Mouse (Mus musculus) cerebral cortex, adult 2 months (tissue): ENCODE data around the gene Gid8.

ENCODE experiments used
- WGBS: fragments of 180-500 bp; shearing (Covaris S2); methylation state at CpG from one replicate; pipeline ENCODE4 v1.1.7; 2018; 5-methylcytosine and 5-hydroxymethylcytosine counted together

Gene Gid8

DNA sequence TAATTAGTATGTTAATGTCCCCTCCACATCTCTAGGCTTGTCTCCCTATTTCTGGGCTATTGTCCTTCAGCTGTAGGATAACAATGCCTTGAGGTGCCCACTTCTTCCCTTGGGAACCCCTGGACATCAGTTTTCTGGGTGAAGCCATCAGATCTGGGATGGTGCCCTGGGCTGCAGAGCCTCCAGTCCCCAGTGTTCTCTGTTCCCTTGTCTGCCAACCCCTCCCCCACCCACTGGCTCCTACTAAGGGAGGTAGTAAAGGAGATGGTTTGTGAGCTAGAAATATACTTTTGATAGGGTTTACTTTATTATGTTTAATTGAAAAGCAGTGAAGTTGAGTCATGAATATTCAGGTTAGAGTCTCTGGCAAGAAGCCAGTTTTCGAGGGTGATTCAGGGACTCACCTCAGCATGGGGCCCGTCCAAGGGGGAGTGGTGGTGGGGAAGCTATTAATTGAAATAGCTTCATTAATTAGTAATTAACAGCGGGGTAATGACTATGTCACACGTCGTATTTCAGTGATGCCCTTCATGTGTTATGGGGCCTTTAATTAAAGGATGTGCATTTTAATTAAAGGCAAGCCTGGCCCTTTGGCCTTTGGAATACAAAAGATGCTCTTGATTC is 36.8 kb downstream of the Gid8 start:
- WGBS, result 25% methylated on average over 5 of the region's 5 CpGs

DNA sequence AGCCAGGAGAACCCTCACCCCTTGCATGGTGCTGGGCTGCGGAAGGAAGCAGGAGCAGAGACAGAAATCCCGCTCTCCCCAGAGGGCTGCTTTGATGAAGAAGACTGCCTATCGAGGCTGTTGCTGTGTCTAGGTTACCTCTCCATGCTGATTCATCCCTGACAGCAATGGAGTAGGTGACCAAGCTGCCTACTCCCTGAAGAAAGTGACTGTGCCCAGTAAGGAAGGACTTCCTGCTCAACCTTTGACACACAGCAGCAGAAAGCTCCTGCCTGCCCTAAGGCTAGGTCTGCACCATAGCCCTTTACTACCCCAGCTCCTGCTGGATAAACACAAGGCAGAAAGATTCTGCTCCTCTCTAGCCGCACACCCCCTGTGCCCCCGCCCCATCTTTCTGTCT is 39.0 kb downstream of the Gid8 start:
- 52% methylated on average over 5 of the region's 5 CpGs for WGBS

DNA sequence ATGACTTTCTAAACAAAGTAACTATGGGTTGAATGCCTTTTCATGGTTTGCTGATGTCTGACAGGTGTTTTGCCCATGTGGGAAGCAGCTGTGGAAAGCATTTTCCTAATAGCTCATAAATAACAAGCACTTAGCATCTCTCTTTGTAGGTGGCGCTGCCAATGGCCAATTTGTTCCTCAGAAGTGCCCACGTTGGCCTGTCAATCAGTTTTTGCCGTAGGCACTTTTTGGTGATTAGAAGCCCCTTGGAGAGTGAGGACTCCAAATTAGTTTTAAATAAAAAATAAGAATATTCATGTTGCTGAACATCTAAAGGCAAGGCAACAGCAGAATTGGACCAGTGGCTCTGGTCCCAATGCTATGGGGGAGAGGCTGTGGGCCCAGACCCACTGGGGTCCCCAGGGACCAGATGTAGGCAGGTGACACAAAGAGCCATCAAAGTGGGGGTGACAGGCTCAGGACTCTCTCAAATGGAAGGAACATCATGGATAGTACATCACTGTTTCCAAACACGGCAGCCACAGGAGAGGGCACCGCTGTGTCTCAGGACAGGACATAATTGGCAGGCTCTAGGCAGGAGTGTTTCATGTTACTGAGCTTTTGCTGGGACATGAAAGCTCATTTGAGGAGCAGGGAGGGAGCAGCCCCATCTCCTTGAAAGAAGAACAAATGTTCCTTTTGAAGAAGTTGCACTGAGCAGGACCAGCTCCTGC is 45.2 kb downstream of the Gid8 start:
- WGBS, result 76% methylated on average over 5 of the region's 5 CpGs

DNA sequence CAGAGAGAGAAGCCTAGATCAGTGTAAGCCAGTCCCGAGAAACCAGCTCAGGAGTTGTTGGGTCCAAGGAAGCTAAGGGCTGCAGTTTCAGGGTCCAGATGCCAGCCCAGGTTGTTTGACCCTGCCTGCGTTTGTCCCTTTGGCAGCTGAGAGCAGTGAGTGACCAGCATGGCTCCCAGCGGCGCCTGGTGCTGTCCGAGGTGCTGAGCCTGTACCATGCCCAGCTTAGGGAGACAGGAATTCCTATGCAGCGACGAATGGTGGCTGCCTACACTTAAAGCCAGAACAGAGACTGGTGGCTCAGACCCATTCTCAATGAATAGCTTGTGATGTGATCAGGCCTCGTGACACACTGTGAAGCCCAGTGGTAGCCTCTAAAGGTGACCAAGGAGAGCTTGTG is 46.0 kb downstream of the Gid8 start:
- 47% methylated on average over 8 of the region's 8 CpGs for WGBS

DNA sequence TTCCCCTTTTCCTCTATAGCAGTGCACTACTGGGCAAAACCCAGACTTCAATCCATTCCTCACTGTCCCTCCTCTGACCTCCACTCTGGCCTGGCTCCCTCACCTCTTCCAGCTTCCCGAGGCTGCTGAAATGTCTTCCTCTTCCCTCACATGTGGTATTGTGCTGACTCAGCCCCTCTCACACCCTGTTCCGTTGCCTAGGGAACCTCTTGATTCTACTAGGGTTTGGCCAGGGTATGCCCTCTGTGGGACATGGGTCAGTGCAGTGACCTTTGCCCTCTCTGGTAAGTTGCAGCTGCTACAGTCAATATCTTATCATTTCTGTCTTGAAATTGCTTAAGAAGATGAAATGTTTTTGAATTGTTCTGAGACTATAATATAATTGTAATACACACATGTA is 46.9 kb downstream of the Gid8 start:
- WGBS, result 41% methylated on average over 2 of the region's 2 CpGs

DNA sequence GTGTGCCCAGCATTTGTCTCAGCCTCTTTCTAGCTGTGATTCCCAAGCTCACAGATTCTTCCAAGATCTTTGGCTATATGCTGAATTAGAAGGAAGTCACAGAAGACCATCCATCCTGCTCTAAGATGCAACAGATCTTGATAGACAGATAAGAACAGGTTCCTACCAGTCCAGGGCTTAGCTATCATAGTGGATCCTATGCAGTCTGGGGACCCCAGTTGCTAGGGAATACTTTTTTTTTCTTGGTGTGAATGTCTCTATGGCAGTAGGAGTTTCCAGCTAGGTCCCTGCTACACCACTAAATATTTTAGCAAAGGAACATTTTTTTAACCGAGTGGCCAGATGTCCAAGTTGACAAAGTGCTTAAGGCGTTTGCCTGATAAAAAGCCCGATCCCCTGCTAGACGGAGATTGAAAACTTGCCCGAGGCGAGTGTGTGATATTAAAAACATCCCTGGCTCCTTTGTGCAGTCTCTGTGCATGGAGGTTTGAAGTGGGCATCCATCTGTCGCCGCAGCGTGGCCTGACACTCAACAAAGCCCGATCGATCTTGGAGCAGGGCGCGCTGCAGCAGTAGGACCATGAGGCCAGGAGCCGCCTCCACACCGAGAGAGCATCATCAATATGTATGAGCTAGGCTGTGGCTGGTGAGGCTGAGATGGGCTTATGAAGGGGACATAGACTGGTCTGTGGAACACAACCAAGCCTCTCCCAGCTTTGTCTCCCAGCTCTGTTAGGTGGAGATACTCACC is 48.8 kb downstream of the Gid8 start:
- 34% methylated on average over 15 of the region's 15 CpGs for WGBS

DNA sequence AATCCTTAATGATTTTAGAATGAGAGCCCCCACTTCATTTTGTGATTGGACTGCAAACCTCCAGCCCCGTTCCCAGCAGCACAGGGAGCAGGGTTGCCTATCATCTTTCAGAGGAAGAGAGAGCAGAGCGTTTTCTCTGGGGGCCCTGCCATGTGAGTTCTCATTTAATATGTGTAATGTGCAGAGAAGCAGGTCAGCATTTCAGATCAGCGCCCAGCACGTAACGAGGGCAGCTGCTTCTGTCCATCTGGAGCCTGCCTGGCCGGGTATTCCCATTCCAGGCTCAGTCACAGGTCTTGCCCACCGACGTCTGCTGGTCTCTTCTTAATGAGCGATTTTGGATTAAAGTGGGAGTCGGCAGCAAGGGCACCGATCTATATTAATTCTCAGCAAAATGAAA is 55.1 kb downstream of the Gid8 start:
- 70% methylated on average over 11 of the region's 11 CpGs for WGBS

DNA sequence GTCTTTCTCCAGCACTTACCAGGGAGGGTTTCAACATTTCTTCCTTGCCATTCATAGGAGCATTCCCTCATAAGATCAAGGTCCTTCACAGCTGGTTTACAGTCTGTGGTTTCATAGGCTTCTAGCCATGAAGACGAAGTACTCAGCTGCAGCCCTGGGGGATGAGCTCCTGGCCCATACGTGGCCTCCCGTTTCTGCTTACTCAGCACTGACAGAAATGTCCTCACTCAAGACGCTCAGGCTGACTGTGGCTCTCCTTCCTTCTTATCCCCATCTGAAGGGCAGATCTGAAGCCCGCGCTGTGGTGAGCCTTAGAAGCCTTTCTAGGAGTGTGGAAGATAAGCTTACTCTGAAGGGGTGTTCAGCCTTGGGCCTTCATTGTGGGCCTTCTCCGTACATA is 55.8 kb downstream of the Gid8 start:
- 83% methylated on average over 7 of the region's 7 CpGs for WGBS
